Mouse (Mus musculus) ES-E14 (cell line): ENCODE measurements around the gene Ano7.

Experiments used
- MAFK ChIP-seq: IDR thresholded peaks from 2 replicates; pipeline ENCODE4 v1.6.1; 2014; ENCODE audit warnings: mild to moderate bottlenecking, low read depth, low read length, inconsistent platforms; ENCODE audit not compliant: insufficient read depth
- ZC3H11A ChIP-seq: IDR thresholded peaks from 2 replicates; pipeline ENCODE4 v1.6.1; 2012; ENCODE audit warnings: low read depth, mild to moderate bottlenecking, inconsistent platforms, low read length, borderline replicate concordance

DNA sequence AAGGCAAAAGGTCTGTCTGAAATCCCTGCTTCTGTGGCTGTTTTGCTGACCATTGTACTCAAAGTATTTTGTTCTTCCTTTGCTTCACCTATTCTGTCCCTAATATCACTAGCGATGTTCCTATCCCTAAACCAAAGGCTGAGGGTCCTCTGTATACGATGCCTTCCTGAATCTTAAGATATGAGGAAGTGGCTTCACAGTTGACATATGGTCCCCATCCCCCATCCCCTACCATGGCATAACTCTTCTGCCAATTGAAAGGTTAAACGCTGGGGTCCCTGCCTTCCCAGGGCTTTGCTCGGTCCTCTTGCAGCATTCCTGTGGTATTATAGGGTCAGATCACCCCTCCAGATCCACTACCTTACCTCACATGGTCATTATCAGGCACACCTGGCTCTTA lies 29.7 kb downstream of the Ano7 start:
- TF ChIP-seq ZC3H11A (no peak), MAFK (no peak)
